Mouse (Mus musculus) lung, postnatal 14 days (tissue): ENCODE measurements around the gene Trim12a.
"Not testable (repeated sequence)": the region's sequence is repeated elsewhere in the genome, so short reads cannot be mapped to it uniquely, and the experiment has no call there.

Experiments
- DNase-seq: peaks from one replicate; pipeline ENCODE4 v3.0.0; 2021

Gene Trim12a

DNA sequence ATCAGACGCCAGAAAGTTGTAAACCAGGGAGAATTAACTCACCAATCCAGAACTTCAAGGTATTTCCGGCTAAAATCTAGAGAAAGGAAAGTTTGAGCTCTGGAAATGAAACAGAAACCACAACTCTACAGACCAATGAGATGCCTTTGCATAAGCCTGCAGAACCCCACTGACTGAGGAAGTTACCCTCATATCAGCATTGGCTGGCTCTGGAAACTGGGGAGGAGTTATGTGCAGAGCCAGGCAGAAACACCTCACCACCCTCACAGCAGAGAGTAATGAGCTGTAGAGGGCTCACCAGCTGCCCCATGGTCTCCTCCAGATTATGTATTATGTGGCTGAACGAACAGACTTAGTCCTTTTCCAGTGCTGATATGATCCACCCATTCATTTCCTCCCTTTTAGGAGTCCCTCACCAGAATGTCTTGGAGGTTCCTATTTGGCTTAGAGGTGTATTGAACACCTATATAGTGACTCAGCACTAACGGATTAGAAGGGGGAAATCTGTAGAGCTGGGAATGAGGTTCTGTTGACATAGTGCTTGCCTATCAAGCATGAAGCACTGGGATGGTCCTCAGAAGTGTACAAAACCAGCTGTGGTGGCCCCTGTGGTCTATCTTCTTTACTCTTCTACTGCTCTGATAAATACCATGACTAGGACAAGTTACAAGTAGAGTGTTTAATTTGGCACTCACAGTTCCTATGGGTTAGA, at the start of gene Trim12a:
Gene Trim12a (minus strand): TSS at position 98 of the 712 bp plus-strand sequence.
- not testable (repeated sequence) for DNase-seq

DNA sequence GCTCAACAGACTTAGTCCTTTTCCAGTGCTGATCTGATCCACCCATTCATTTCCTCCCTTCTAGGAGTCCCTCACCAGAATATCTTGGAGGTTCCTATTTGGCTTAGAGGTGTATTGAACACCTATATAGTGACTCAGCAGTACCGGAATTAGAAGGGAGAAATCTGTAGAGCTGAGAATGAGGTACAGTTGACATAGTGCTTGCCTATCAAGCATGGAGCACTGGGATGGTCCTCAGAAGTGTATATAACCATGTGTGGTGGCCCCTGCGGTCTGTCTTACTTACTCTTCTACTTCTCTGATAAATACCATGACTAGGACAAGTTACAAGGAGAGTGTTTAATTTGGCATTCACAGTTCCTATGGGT, 38.3 kb upstream of the Trim12a start:
- no peak for DNase-seq

DNA sequence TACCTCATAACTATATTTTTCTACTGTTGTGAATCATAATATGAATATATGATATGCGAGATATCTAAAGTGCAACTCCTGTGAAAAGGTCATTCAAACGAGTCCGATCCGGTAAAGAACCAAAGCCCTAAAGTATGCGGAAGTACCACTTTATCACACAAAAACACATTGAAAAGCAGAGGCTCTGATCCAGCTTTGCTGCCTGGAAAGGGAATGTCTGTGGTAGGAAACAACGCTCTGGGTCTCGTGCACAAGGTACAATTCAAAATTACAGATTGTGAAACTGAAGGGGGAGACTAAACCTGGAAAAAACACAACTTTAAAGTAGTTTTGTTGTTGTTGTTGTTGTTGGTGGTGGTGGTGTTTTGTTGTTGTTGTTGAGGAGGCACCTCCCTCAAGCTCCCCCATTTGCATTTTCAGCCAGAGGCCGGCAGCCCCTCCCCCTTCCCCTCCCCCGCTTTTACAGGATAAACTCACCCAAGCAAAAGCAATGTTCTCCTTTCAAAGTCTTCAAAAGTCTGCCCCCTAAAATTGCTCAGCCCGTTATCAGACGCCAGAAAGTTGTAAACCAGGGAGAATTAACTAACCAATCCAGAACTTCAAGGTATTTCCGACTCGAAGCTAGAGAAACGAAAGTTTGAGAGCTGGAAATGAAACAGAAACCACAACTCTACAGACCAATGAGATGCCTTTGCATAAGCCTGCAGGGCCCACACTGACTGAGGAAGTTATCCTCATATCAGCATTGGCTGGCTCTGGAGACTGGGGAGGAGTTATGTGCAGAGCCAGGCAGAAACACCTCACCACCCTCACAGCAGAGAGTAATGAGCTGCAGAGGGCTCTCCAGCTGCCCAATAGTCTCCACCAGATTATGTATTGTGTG, 37.7 kb upstream of the Trim12a start, which contains the start of gene Trim12c:
Gene Trim12c (minus strand): TSS at position 646 of the 883 bp plus-strand sequence.
- DNase-seq = peak; percentile 67

DNA sequence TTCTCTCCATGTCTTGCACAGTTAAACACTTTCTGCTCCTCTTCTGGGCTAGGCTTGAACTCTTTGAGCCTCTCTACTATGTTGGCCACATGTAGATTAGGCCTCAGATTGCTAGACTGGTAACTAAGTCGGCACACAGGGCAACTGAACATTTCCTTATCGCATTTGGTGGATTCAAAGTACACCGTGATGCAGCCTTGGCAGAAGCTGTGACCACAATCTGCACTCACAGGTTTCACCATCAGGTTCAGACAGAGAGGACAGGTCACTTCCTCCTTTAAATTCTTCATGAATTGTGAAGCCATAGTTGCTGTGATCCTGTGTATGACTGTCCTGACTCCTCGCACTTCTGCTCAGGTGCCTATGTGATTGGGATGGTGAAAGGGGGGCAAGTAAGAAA, 32.8 kb upstream of the Trim12a start:
- DNase-seq = not testable (repeated sequence)

DNA sequence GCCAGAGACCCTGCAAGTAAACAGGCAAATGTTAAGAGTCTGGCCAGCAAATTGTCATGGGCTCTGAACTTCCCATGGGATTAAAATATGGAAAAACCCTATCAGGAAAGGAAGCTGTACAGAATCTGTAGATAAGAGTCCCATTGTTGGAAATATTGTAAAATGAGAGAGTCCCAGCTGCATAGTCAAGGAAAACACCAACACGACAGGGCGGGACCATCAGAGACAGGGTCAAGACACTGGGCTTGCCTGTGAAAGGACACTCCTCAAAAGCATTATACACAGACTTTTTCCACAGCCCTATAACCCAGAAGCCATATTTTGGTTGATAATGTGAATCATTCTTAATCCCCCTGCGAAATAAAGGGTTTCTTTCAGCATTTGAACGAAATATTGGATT, 25.5 kb upstream of the Trim12a start:
- DNase-seq = not testable (repeated sequence)

DNA sequence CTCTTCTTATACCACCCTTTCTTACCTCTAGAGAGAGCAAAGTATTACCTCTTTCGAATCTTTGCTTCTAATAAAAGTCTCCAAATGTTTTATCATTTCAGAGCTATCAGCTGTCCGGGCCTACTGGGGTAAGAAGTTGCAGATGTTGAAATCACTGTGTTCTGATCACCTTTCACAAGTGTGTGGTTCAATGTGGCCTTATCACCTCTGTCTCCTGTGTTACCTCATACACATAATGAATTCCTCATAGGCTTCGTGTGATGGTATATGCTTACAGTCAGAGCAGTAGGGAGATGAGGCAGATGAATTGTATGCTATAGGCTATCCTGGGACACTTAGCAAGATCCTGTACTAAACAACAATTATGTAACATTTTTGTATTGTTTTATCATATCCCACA, 20.3 kb upstream of the Trim12a start:
- not testable (repeated sequence) for DNase-seq

DNA sequence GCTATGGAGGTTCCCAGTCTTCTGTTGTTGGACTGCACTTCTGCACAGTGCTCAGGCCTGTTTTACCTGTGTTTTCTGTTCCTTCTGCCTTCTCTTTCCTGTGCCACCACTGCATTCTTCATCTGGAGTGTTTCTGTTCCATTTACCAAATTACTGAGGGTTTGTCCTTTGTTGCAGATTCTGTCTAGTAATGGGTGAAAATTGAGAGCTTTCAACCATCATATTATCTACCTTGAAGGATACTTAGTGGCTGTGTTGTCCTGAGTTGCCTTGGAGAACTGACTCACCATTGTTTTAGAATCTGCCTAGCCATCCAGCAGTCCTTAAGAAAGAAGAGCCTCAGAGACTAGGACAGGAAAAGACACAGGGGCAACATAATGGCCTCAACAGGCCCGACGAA, 13.9 kb upstream of the Trim12a start, which contains the start of gene Trim34b:
Gene Trim34b (plus strand): TSS at position 301 of the 400 bp plus-strand sequence.
- not testable (repeated sequence) for DNase-seq

DNA sequence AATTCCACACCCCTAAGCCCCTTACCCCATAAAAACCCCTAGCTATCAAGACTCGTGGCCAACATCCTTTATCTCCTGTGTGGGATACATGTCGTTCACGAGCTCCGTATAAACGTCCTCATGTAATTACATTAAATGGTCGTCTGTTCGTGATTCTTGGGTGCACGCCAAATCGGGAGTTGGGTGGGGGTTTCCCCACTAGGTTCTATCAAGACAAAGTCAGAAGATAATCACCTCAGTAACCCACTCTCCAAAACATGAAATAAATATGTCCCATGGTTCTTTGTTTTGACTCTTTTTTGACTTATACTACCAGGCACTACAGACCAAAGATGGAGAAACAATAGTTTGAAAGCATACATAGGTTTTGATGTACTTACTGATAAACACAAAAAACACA, 6.8 kb upstream of the Trim12a start:
- DNase-seq = no peak

DNA sequence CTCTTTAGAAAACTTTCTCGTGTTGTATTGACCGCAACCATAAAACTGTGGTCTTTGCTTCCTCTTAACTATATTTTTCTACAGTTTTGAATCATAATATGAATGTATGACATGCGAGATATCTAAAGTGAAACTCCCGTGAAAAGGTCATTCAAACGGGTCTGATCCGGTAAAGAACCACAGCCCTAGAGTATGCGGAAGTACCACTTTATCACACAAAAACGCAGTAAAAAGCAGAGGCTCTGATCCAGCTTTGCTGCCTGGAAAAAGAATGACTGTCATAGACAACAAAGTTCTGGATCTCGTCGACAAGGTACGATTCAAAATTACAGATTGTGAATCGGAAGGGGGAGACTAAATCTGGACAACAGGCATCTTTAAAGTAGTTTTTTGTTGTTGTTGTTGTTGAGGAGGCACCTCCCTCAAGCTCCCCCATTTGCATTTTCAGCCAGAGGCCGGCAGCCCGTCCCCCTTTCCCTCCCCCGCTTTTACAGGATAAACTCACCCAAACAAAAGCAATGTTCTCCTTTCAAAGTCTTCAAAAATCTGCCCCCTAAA, 391 bp downstream of the Trim12a start:
- DNase-seq = no peak

DNA sequence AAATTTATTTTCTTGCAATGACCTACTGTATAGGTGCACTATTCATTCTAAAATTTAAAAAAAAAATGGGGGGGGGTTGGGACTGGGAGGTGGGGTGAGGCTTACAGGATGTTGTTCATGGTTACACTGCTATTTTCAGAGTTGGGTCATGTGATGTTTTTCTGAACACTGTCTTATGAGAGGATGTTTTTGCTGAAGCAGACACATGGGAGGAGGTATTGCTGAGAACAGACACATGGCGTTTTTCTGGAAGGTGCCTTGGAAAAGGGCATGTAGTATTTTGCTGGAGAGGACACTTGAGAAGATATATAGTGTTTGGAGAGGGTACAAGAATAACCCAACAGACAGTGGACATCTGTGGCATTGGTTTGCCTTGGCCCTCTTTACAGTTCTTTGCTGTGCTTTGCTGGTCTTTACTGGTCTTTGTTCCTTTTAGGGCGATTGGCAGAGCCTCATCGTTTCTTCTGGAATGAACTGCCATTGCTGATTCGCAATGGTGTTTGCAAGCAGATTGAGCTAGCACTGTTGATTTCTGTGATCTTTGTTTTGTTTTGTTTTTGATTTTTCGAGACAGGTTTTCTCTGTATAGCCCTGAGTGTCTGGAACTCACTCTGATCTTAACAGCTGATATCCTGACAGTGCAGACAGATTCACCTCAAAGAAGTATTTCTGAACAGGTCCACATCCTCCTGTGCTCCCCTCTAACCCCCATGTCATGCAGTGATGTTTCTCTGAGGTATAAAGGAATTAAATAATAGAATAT, 23.4 kb downstream of the Trim12a start:
- no peak for DNase-seq

DNA sequence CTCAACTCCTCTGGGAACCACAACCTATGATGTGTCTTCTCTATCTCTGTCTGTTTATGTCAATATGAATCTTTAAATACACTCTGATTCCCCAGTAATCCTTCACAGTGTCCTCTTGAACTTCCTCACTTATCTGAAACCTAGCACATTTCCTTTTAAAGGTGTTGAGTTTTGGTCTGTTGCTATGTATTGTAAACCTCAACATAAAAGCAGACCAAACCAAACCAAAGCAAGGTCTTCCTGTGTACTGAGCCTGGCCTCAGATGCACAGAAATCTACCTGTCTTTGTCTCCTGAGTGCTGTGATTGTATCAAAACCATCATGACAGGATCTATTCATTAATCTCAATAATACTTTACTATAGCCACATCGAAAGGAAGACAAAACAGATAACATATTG, 24.6 kb downstream of the Trim12a start:
- DNase-seq = no peak

DNA sequence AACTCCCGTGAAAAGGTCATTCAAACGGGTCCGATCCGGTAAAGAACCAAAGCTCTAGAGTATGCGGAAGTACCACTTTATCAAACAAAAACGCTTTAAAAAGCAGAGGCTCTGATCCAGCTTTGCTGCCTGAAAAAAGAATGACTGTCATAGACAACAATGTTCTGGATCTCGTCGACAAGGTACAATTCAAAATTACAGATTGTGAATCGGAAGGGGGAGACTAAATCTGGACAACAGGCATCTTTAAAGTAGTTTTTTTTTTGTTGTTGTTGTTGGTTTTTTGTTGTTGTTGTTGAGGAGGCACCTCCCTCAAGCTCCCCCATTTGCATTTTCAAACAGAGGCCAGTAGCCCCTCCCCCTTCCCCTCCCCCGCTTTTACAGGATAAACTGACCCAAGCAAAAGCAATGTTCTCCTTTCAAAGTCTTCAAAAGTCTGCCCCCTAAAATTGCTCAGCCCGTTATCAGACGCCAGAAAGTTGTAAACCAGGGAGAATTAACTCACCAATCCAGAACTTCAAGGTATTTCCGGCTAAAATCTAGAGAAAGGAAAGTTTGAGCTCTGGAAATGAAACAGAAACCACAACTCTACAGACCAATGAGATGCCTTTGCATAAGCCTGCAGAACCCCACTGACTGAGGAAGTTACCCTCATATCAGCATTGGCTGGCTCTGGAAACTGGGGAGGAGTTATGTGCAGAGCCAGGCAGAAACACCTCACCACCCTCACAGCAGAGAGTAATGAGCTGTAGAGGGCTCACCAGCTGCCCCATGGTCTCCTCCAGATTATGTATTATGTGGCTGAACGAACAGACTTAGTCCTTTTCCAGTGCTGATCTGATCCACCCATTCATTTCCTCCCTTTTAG, 27.5 kb downstream of the Trim12a start, which contains the start of gene Trim5:
Gene Trim5 (minus strand): TSS at position 519 of the 868 bp plus-strand sequence.
- peak; percentile 9 for DNase-seq

DNA sequence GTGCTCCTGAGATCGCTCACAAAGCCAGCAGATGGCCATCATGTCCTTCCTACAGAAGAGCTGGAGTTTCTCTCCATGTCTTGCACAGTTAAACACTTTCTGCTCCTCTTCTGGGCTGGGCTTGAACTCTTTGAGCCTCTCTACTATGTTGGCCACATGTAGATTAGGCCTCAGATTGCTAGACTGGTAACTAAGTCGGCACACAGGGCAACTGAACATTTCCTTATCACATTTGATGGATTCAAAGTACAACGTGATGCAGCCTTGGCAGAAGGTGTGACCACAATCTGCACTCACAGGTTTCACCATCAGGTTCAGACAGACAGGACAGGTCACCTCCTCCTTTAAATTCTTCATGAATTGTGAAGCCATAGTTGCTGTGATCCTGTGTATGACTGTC, 35.9 kb downstream of the Trim12a start:
- not testable (repeated sequence) for DNase-seq

DNA sequence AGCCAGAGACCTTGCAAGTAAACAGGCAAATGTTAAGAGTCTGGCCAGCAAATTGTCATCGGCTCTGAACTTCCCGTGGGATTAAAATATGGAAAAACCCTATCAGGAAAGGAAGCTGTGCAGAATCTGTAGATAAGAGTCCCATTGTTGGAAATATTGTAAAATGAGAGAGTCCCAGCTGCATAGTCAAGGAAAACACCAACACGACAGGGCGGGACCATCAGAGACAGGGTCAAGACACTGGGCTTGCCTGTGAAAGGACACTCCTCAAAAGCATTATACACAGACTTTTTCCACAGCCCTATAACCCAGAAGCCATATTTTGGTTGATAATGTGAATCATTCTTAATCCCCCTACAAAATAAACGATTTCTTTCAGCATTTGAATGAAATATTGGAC, 49.9 kb downstream of the Trim12a start:
- not testable (repeated sequence) for DNase-seq

DNA sequence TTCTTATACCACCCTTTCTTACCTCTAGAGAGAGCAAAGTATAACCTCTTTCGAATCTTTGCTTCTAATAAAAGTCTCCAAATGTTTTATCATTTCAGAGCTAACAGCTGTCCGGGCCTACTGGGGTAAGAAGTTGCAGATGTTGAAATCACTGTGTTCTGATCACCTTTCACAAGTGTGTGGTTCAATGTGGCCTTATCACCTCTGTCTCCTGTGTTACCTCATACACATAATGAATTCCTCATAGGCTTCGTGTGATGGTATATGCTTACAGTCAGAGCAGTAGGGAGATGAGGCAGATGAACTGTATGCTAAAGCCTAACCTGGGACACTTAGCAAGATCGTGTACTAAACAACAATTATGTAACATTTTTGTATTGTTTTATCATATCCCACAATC, 54.9 kb downstream of the Trim12a start:
- not testable (repeated sequence) for DNase-seq
